Mouse (Mus musculus): ENCODE measurements around the gene Mrpl10. TPM values are rescaled to one million over a fixed set of nuclear protein-coding genes. Genes with fewer than 3 reads are reported as not detected.

The Mrpl10 gene
- polyA plus RNA-seq, 1 experiment, result 77.5 TPM

DNA sequence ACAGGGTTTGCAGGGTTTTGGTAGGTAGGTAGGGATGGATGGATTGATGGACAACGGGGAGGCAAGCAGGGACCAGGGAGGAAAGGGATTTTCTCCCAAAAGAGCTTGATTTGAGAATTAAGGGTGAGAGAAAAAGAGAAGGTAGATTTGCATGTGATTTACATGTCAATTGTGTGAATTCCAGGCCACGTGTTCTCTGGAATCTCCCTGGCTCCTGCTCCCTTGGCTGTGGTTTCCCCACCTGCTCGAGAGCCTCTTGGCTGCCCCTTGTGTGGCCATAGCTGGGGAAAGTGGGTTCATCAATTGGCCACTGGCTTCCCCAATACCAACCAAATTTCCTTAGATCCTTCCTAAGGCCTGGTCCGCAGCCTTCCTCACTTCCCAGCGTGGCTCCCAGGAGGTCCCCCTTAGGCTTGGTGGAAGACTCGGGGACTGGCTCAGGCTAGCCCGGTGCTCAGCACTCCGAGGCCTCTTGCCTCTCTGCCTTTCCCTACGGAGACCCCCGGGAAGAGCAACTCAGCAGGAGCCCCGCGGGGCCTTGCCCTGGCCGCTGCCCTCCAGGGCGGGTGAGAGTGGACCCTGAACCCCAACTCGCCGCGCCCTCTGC is 44.5 kb upstream of the Mrpl10 start:
- Histone ChIP-seq H3K36me3 (ENCODE audit: control insufficient read depth, insufficient read depth) (no peaks in the 10 kb centered on the region), H3K27me3 (ENCODE audit: control insufficient read depth, insufficient read depth, insufficient read length) (no peaks in the 10 kb centered on the region), H3ac (ENCODE audit: control insufficient read depth, insufficient read length, low read depth) (peak overlapping the region; percentile 34), H3K79me3 (ENCODE audit: low read depth) (no peaks in the 10 kb centered on the region), H3K4me3 (ENCODE audit: insufficient read depth, poor library complexity, severe bottlenecking) (no peak overlapping the region), H3K79me2 (ENCODE audit: control insufficient read depth, insufficient read depth) (no peaks in the 10 kb centered on the region)
- TF ChIP-seq CTCF (IDR thresholded peaks at IDR 0.05; ENCODE audit: control insufficient read depth, insufficient read depth, insufficient read length) (no peak), MAX (IDR thresholded peaks at IDR 0.05) (peak; percentile 32)

DNA sequence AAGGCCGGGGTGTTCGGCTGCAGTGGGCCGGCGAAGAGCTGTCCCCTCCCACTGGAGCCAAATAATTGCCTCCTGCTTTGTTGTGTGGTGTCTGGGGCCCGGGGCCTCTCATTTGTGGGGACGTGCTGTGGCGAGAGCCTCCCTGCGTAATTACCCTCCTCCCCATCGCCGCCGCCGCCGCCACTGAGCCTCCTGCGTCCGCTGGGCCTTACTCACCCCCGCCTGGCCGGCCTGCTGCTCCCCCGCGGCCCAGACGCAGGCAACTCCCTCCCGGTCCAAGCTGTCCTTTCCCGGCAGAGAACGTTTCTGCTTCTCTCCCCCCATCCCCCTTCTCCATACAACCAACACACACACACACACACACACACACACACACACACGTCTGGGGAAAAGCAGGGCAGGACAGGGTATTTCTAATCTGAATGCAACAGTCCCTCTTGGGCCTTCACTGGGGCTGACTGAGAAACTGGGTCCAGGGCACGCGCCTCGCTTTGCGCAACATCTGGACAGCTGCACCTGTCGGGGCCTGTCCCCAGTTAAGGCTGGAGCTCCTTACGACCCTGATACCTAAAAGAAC is 43.9 kb upstream of the Mrpl10 start:
- no peak for TF ChIP-seq CTCF (IDR thresholded peaks at IDR 0.05; ENCODE audit: control insufficient read depth, insufficient read depth, insufficient read length)
- no peak for TF ChIP-seq MAX (IDR thresholded peaks at IDR 0.05)
- no peak for TF ChIP-seq FOSL1 (IDR thresholded peaks at IDR 0.05; ENCODE audit: insufficient read depth, low read length, poor library complexity, severe bottlenecking)
- TF ChIP-seq MYOG (IDR thresholded peaks at IDR 0.05; ENCODE audit: control insufficient read depth, extremely low read depth, insufficient read length), result no peak
- TF ChIP-seq MYOD1 (IDR thresholded peaks at IDR 0.05; ENCODE audit: control insufficient read depth, insufficient read length, low read depth), result peak; percentile 39
- peak; percentile 75 for TF ChIP-seq CEBPB (IDR thresholded peaks at IDR 0.05; ENCODE audit: low read depth)
- Histone ChIP-seq H3K4me3 (ENCODE audit: insufficient read depth, poor library complexity, severe bottlenecking) (no peak overlapping the region), H3K79me2 (ENCODE audit: control insufficient read depth, insufficient read depth) (no peaks in the 10 kb centered on the region), H3K36me3 (ENCODE audit: control insufficient read depth, insufficient read depth) (no peaks in the 10 kb centered on the region), H3K27me3 (ENCODE audit: control insufficient read depth, insufficient read depth, insufficient read length) (no peaks in the 10 kb centered on the region), H3ac (ENCODE audit: control insufficient read depth, insufficient read length, low read depth) (peak overlapping the region; percentile 34), H3K79me3 (ENCODE audit: low read depth) (no peaks in the 10 kb centered on the region)

DNA sequence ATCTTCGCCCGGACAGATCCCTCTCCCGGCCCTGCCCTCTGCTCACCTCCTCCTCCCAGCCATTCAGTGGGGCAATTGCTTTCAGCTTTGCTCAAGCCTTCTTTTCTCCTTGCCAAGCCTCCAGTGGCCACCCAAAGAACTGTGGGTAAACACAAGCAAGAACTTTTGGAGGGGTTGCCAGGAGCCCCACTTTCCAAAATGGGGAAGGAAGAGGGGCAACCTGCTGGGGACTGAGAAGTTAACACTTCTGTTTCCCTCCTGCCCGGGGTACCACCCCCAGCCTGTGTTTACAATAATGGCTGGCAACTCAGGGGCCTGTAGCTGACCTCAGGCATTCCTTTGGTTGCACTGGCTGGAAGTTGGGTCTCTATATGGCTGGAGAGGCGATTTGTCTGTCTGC is 38.2 kb upstream of the Mrpl10 start:
- TF ChIP-seq USF1 (IDR thresholded peaks at IDR 0.05; ENCODE audit: low read depth) (no peak), MYOD1 (IDR thresholded peaks at IDR 0.05; ENCODE audit: control insufficient read depth, insufficient read length, low read depth) (no peak), MAX (IDR thresholded peaks at IDR 0.05) (no peak), FOSL1 (IDR thresholded peaks at IDR 0.05; ENCODE audit: insufficient read depth, low read length, poor library complexity, severe bottlenecking) (no peak), CEBPB (IDR thresholded peaks at IDR 0.05; ENCODE audit: low read depth) (no peak), MYOG (IDR thresholded peaks at IDR 0.05; ENCODE audit: control insufficient read depth, extremely low read depth, insufficient read length) (no peak), CTCF (IDR thresholded peaks at IDR 0.05; ENCODE audit: control insufficient read depth, insufficient read depth, insufficient read length) (no peak)
- H3K27me3 ChIP-seq (ENCODE audit: control insufficient read depth, insufficient read depth, insufficient read length), result no peaks in the 10 kb centered on the region
- H3K79me3 ChIP-seq (ENCODE audit: low read depth), result no peaks in the 10 kb centered on the region
- no peaks in the 10 kb centered on the region for H3K79me2 ChIP-seq (ENCODE audit: control insufficient read depth, insufficient read depth)
- H3K36me3 ChIP-seq (ENCODE audit: control insufficient read depth, insufficient read depth), result no peaks in the 10 kb centered on the region
- H3K4me3 ChIP-seq (ENCODE audit: insufficient read depth, poor library complexity, severe bottlenecking), result no peak overlapping the region
- H3ac ChIP-seq (ENCODE audit: control insufficient read depth, insufficient read length, low read depth), result no peak overlapping the region

DNA sequence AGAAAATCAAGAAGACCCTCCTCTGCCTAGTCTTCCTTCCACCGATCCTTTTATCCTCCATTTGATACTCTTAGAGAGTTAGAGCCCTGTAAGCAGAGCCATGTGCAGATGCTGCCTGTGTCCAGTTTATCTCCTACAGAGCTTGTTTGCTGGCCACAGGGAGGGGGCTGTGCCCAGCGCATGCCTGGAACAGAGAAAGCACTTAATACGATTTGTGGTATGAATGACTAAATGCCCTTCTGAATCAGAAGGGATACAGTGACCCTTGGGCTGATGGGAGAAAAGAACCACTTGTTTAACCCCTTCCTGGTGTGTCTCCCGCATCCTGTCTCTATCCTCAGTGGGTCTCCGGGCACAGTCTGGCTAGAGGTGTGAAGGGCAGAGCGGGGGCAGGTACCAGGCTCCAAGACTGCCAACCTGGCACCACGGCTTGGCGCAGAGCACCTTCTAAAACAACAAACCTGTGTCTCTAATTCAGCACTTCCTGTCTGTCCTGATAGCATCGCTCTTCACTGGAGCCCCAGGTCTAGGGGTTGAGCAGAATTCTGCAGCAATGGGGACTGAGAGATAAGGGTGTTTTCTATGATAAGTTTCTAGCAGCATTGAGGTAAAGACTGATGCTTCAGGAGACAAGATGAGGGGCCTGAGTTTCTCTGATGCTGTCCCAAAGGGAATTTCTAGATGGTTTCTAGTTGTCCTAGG is 34.1 kb upstream of the Mrpl10 start:
- Histone ChIP-seq H3K79me3 (ENCODE audit: low read depth) (no peaks in the 10 kb centered on the region), H3K27me3 (ENCODE audit: control insufficient read depth, insufficient read depth, insufficient read length) (no peaks in the 10 kb centered on the region), H3K79me2 (ENCODE audit: control insufficient read depth, insufficient read depth) (no peaks in the 10 kb centered on the region), H3ac (ENCODE audit: control insufficient read depth, insufficient read length, low read depth) (peak overlapping the region; percentile 42), H3K36me3 (ENCODE audit: control insufficient read depth, insufficient read depth) (no peaks in the 10 kb centered on the region), H3K4me3 (ENCODE audit: insufficient read depth, poor library complexity, severe bottlenecking) (no peak overlapping the region)
- TF ChIP-seq MYOG (IDR thresholded peaks at IDR 0.05; ENCODE audit: control insufficient read depth, extremely low read depth, insufficient read length) (no peak), MAX (IDR thresholded peaks at IDR 0.05) (peak; percentile 93), FOSL1 (IDR thresholded peaks at IDR 0.05; ENCODE audit: insufficient read depth, low read length, poor library complexity, severe bottlenecking) (peak; percentile 24)

DNA sequence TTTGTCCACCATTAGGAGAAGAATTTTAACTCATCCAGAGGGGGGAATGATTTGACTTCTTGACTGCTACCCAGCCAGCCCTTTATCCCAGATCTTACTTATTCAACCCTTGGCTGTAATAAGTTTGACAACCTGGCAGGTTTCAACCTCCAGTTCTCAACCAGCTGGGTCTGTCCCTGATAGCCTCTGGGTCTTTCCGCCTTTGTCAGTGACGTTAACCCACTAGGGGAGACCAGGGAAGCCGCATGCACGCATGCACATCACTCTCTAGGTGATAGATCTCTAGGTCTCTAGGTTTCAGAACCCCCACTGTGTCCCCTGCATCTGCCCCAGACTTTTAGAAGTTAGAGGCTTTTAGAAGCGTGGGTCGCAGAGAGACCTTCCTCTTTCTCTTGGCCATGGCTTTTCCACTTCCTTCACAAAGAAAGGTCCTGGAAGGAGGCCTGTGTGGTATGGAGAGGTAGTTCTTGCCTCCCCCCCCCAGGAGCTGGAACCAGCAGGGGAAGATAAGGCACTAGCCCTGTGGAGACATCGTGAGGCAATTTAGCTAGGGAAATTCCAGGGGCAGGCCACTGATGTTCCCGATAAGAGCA is 32.1 kb upstream of the Mrpl10 start:
- Histone ChIP-seq H3K27me3 (ENCODE audit: control insufficient read depth, insufficient read depth, insufficient read length) (no peaks in the 10 kb centered on the region), H3ac (ENCODE audit: control insufficient read depth, insufficient read length, low read depth) (no peak overlapping the region), H3K4me3 (ENCODE audit: insufficient read depth, poor library complexity, severe bottlenecking) (no peak overlapping the region), H3K79me3 (ENCODE audit: low read depth) (no peaks in the 10 kb centered on the region), H3K36me3 (ENCODE audit: control insufficient read depth, insufficient read depth) (no peaks in the 10 kb centered on the region), H3K79me2 (ENCODE audit: control insufficient read depth, insufficient read depth) (no peaks in the 10 kb centered on the region)
- no peak for TF ChIP-seq FOSL1 (IDR thresholded peaks at IDR 0.05; ENCODE audit: insufficient read depth, low read length, poor library complexity, severe bottlenecking)
- no peak for TF ChIP-seq MYOD1 (IDR thresholded peaks at IDR 0.05; ENCODE audit: control insufficient read depth, insufficient read length, low read depth)
- no peak for TF ChIP-seq MAX (IDR thresholded peaks at IDR 0.05)
- TF ChIP-seq MYOG (IDR thresholded peaks at IDR 0.05; ENCODE audit: control insufficient read depth, extremely low read depth, insufficient read length), result no peak
- no peak for TF ChIP-seq CEBPB (IDR thresholded peaks at IDR 0.05; ENCODE audit: low read depth)
- no peak for TF ChIP-seq CTCF (IDR thresholded peaks at IDR 0.05; ENCODE audit: control insufficient read depth, insufficient read depth, insufficient read length)
- TF ChIP-seq USF1 (IDR thresholded peaks at IDR 0.05; ENCODE audit: low read depth), result no peak
